Mouse (Mus musculus) cerebellum, postnatal 25 days (tissue): ENCODE data around the gene C1d.
"Not testable (repeated sequence)": the region's sequence is repeated elsewhere in the genome, so short reads cannot be mapped to it uniquely, and the experiment has no call there.

Experiments used
- DNase-seq, 2 experiments: peaks; one replicate each; pipeline ENCODE4 v3.0.0; 2021; ENCODE audit warnings: mixed read lengths in 2 of 2

Gene C1d

GRCm38 (mm10) chr11:17257443-17257842 is at the start of gene C1d:
Gene C1d, plus strand, starts transcription at chr11:17257579.
- peak; percentile 96 to 98 for DNase-seq

GRCm38 (mm10) chr11:17211258-17212140 is 45.9 kb upstream of the C1d start, which contains the start of gene Pno1:
Gene Pno1, minus strand, starts transcription at chr11:17211568.
- DNase-seq = peak; percentile 98

DNA sequence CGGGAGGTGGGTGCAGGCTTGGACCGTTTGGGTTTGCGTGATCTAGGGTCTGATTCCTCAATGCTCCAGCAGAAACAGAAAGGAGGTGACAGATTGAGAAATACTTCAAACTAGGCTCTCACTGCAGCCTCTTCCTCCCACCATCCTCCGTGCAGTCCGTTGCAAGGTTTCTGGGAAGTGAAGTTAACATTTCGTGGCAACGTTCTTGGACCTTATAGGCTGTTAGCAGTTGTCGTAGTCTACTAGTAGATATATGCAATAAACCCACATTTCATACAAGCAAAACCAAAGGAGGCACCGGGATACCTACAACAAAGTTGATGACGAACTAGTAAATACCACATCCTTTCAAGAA is 45.3 kb upstream of the C1d start:
- DNase-seq = no peak

DNA sequence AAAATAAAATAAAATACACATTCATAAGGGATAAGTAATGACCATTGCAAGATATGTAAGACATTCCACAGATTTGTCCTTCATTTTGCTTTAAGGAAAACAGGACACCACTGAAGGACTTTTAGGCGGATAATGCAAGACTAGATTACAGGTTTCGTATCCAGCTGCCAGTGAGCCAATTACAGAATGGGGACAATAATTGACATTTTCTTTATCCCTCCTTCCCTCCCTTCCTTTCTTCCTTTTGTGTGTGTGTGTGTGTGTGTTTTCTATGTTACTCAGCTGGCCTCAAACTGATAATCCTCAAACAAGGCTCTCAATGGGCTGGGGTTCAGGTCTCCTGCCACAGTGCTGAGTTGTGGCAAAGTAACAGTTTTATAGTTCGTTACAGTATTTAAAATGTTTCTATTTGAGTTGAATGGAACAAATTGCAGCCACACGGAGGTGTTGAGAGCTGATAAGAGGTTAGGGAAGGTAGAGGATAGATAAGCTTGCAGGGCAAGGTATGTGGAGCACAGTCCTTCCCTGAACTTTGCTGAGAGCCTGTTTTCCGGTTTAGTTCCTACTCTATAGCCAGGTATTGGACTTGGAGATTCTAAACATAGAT is 44.4 kb upstream of the C1d start:
- no peak for DNase-seq

DNA sequence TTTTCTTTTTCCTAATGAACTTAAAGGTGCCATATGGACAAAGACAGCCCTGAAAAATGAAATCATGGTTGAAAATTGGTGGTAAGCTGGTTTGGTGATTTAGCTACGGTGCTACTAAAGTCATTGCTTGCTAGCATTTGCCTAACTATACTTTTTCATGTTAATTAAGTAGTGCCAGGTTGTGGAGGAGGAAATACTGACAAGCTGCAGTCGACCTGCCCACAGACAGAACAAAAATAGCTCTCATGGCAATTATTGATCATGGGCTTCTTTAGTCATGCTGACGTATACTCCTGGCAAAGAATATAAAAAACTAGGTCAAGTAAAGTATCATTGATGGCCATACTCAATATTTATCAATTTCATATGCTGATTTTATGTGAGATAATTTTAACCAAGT is 41.9 kb upstream of the C1d start:
- DNase-seq = no peak

DNA sequence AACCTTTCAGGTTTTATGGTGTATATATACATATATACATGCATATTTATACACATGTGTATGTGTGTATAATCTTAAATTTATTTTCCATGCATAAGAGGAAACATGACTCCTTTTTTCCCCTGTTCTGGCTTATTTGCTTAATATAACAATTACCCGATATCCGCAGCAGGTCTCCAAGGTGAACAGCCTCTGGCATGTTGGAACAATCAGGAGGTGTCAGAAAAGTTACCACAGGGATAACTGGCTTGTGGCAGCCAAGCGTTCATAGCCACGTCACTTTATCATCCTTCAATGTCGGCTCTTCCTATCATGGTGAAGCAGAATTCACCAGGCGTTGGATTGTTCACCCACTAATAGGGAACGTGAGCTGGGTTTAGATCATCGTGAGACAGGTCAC is 36.3 kb upstream of the C1d start:
- DNase-seq = no peak

DNA sequence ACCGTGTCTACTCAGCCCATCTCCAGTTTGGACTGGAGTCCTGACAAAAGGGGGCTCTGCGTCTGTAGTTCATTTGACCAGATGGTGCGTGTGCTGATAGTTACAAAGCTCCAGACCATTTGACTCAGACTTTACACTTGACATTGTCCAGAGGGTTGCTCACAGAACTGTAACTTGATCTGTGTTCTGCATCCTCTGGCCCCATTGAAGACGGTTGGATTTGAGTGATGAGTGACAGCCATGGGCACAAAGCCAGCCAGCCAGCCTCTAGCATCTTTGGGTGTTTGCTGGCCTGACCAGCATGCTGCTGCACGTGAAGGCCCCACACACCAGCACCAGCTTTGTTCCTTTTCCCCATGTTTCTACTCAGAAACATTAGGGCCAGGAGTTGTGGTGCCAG is 24.6 kb upstream of the C1d start:
- DNase-seq = no peak

GRCm38 (mm10) chr11:17236449-17237037 is 20.8 kb upstream of the C1d start:
- DNase-seq = no peak

GRCm38 (mm10) chr11:17238598-17238997 is 18.8 kb upstream of the C1d start:
- not testable (repeated sequence) for DNase-seq

DNA sequence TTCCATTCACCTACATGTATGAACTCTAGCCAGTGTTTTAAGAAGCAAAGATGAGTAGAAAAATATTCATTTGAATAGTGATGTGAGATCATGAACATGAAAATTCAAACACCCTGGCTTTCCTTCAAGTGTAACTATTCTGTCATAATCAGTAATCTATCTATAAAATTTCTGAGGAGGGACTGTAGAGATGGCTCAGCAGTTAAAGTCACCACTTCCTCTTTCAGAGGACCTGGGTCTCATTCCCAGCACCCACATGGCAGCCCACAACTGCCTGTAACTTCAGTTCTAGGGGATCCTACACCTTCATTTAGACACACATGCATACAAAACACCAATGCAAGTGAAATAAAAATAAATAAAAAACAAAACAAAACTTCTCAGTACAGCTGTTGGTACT is 8.7 kb upstream of the C1d start:
- no peak for DNase-seq

- DNase-seq = peak; percentile 19 to 26
These were observed 490 bp upstream of the C1d start for GRCm38 (mm10) chr11:17256813-17257365.

DNA sequence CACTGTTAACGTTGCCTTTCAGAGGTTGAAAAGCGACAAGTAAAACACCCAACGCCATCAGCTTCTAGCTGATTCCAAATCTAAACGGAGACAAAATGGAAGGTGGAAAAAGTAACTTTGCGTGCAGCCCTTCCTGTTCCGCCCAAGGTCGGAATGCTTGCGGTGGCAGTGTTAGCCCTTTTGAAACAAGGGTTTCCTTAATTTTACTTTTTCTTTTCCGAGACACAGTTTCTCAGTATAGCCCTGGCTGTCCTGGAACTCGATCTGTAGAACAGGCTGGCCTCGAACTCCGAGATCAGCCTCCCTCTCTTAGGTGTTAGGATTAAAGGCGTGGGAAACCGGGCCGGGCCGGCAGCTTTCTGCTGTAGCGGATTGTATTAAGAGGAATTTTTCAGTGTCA is 482 bp downstream of the C1d start:
- DNase-seq = peak in 1 of 2 experiments; percentile 47

DNA sequence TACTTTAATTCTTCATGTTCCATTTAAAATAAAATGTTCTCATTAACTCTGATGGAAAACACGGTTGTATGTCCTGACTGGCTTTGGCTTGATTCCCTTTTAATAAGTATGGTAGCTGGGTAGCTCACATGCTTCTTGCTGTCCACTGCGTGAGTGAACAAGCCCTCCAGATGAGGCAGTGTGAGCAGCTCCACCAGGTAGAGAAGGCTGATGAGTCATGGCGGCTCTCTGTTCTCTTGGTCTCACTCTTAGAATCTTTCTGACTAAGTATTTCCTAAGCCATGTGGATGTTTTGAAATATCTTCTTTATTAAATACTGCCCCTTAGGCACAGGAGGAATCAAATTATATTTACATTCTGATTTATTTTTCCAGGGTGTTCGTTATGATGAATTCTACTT is 9.8 kb downstream of the C1d start:
- DNase-seq = no peak

- no peak for DNase-seq
These were observed 11.4 kb downstream of the C1d start for GRCm38 (mm10) chr11:17268801-17269200.

DNA sequence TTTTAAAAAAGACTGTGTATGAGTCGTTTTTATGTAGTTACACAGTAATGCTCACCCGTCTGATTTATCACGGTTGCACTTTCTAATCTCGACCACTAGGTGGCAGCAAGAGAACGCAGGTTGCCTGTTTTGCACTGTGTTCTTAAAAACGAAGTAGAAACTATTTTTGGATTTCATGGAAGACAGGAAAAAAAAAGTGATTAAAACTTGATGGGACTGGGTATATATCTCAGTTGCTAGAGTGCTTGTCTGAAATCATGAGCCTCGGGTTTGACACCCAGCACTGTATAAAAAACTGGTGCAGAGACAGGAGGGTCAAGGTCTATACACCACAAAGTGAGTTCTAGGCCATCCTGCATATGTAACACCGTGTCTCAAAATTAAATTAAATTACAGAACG is 22.6 kb downstream of the C1d start:
- peak; percentile 40 to 60 for DNase-seq

GRCm38 (mm10) chr11:17284055-17284454 is 26.7 kb downstream of the C1d start:
- DNase-seq = peak in 1 of 2 experiments; percentile 11

DNA sequence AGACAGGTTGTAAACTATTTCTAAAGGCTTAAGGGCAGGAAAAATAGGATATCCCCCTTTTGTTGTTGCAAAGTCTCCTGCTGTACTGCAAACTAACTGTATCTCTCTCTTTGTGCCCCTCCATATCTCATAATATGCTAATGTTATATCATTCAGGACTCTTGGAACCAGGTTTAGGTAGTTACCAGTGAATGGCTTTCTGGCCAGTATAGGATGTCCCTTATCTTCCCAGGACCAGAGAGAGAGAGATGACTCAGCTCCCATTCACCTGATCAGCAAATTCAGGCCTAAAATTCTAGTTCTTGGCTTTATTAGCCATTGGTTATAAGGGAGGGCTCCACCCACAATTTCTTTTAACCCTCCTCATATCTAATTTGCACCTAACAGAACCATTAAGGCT is 31.5 kb downstream of the C1d start:
- DNase-seq = no peak

DNA sequence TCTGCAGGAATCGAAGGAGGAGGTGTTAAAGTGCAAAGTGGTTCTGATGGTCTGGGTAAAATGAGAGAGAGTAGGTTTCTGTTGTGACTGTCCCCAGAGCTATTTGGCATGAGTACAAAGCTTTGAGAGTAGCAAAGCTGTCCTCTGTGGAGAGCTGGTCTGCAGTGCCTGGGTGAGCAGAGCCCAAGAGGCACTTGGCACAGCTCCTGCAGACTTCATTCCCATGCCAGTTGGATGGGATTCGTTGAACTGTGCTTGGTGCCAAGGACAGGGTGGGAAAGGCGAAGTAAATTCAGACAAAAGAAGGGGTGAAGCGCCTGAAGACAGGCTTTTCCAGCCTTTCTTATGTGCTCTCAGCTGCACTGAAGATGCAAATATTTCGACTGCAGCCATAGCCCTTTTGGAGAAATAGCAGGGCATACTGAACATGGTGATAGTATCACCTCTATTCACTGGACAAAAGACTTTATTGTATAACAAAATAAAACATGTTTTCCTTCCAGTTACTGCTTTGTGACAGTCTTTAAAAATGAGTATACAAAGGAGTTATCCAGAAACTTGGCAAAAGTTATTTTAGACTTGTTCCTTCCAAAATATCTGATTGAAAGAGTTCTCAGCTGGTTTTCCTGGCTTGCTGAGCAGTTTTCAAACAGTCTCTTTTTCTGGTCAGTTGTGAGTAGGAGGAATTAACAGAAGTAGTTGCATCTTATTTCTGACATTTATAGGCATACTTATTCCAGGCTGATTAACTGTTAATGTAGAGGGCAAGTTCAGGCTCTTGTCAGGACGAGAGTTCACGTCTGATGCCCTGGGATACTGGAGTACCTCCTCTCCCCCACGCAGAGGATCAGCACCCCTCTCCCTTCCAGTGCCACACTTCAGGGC is 48.9 kb downstream of the C1d start:
- peak; percentile 82 to 87 for DNase-seq

GRCm38 (mm10) chr11:17307457-17307856 is 50.1 kb downstream of the C1d start:
- DNase-seq = no peak
